Mouse (Mus musculus): ENCODE results near the gene Tle2. TPM values are rescaled to one million over a fixed set of nuclear protein-coding genes. Genes with fewer than 3 reads are reported as not detected.
A peak's percentile ranks its signal among the peaks of the same experiment; 100 is the strongest.

The Tle2 gene
- total RNA-seq, 2 experiments from 2014 or later, result 0.51 to 1.1 TPM

DNA sequence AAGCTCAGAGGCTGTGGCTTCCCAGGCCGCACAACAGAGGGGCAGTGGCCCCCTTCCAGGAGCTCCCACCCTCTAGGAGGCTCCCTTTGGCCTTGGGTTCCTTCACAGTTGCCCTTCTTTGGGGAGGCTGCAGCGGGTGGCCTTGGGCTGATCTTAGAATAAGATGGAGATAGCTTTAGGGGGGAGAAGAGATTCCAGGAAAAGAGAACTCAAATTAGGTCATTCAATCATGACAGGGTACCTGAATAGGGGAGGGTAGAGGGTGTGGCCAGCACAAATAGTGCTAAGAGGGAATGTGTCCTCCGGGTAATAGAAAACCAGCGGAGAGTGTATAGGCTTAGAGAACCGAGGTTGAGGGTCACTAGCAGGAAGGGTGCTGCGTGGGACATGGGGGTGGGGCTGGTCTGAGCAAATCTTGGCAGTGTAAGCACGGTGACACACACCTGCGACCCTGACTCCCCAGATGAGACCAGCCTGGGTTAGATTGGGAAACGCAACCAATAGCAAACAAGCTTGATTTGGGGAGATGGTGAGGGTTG is 2.2 kb upstream of the Tle2 start:
- no peak for ATAC-seq (ENCODE audit: poor library complexity, severe bottlenecking)

- ATAC-seq (ENCODE audit: poor library complexity, severe bottlenecking), result no peak
Observed at GRCm38 (mm10) chr10:81572975-81573374, 1.4 kb upstream of the Tle2 start.

DNA sequence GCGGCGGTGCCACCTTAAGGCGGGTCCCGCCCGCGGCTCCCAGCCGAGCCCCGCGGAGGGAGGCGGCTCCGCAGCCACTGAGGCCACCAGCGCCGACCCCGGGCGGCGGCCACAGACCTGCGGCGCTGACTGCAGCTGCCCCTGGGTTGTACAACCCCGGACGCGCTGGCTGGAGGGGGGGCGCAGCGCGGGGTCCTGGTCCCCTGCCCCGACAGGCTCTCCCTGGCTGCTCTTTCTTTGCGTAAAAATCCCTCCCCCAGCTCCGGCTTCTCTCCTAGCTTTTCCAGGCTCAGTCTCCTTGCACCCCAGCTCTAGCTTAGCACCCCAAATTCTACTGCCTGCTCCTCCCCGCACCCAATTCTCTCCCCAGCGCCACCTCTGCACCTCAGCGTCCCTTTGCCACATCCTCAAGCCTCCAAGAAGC is 859 bp downstream of the Tle2 start:
- no peak for ATAC-seq (ENCODE audit: poor library complexity, severe bottlenecking)

GRCm38 (mm10) chr10:81575695-81576094 is 1.3 kb downstream of the Tle2 start:
- no peak for ATAC-seq (ENCODE audit: poor library complexity, severe bottlenecking)

- ATAC-seq (ENCODE audit: poor library complexity, severe bottlenecking), result no peak
Observed at GRCm38 (mm10) chr10:81579967-81580366, 5.6 kb downstream of the Tle2 start.

GRCm38 (mm10) chr10:81580441-81581070 is 6.2 kb downstream of the Tle2 start:
- peak; percentile 80 for ATAC-seq (ENCODE audit: poor library complexity, severe bottlenecking)

DNA sequence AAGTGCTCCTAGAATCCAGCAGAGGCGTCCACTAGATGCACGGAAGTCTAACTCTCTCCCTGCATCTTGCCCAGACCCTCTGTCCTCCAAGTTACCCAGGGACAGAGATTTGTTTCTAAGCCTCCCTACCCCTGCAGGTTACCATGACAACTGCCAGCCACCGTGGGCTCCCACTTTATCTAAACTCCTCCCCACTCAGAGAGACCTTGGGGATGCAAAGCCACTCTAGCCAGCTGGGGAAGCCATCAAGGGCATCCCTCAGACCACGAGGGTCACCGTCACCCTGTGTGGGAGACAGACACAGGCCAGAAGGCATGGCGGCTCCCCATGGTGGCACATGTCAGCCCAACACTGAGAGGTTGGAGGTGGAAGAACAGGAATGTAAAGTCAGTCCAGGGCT is 9.0 kb downstream of the Tle2 start:
- ATAC-seq (ENCODE audit: poor library complexity, severe bottlenecking), result no peak

DNA sequence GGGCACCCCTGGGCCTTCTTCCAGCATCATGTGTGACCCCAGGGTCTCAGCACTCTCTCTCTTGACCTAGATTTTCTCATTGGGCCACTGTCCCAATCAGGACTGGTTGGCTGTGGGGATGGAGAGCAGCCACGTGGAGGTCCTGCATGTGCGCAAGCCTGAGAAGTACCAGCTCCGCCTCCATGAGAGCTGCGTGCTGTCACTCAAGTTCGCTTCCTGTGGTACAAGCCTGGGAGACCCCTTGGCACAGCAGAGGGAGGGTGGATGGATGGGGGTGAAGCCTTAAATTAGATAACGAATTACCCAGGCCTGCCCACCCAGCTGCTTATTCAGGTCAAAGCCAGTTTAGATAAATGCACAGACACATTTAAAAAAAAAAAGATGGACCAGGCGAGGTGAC is 14.4 kb downstream of the Tle2 start:
- no peak for ATAC-seq (ENCODE audit: poor library complexity, severe bottlenecking)

- ATAC-seq (ENCODE audit: poor library complexity, severe bottlenecking), result no peak
Observed at GRCm38 (mm10) chr10:81591846-81592245, 17.5 kb downstream of the Tle2 start.

GRCm38 (mm10) chr10:81592631-81593030 is 18.3 kb downstream of the Tle2 start:
- ATAC-seq (ENCODE audit: poor library complexity, severe bottlenecking), result no peak

- ATAC-seq (ENCODE audit: poor library complexity, severe bottlenecking), result no peak
Observed at GRCm38 (mm10) chr10:81593223-81593622, 18.9 kb downstream of the Tle2 start.

DNA sequence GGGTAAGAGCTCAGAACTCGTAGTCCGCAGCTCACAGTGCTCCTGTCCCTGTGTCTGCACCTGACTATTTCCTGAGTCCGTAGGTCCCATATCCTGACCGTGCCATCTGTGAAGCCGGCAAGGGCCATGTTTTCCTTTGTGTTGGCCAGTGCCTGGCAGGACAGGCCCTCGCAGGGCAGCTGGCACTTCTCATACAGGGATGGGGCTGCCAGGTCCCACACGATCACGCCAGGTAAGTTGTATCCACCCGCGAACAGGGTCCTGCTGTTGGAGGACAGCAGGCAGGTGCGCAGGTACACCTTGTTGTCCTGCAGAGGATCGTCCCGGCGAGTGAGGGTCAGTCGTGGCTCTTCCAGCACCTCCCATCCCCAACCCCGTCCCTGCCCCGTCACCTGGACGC is 19.6 kb downstream of the Tle2 start:
- ATAC-seq (ENCODE audit: poor library complexity, severe bottlenecking), result no peak

DNA sequence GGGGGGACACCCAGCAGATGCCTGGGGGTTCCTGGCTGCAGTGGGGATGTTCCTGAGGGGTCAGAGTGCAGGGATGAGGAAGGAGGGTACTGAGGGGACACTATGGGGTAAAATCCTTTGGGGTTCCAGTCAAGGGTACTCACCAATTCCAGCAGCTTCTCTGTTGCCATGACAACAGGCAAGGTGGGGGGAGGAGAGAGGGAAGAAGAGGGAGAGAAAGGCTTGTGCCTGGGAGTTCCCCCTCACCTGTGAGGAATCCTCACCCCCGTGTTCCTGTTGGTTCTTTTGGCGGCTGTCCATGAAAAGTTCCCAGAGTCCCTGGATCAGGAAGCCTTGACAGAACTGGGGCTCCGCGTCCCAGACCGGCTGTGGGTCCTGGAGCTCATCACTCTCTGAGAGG is 21.2 kb downstream of the Tle2 start:
- no peak for ATAC-seq (ENCODE audit: poor library complexity, severe bottlenecking)

DNA sequence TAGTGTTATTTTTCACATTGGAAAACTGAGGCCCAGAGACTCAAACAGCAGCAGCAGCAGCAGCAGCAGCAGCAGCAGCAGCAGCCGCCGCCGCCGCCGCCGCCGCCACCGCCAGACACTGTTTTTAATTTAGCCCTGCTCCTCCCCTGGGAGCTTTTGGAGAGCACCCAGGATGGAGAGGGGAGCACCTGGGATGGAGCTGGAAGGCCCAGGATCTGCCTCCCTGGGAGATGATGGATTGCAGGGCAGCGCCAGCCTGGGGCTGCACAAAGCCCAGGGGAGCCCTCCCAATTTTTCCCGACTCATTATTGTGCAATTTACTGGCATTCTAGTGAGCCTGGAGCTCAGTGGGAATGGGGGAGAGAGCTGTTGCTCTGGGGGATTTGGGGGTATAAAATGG is 22.2 kb downstream of the Tle2 start:
- ATAC-seq (ENCODE audit: poor library complexity, severe bottlenecking), result no peak

GRCm38 (mm10) chr10:81597137-81597950 is 23.0 kb downstream of the Tle2 start:
- peak; percentile 30; the same call in 1 of the 2 replicates for ATAC-seq (ENCODE audit: poor library complexity, severe bottlenecking)

GRCm38 (mm10) chr10:81598342-81598741 is 24.0 kb downstream of the Tle2 start:
- ATAC-seq (ENCODE audit: poor library complexity, severe bottlenecking), result no peak

DNA sequence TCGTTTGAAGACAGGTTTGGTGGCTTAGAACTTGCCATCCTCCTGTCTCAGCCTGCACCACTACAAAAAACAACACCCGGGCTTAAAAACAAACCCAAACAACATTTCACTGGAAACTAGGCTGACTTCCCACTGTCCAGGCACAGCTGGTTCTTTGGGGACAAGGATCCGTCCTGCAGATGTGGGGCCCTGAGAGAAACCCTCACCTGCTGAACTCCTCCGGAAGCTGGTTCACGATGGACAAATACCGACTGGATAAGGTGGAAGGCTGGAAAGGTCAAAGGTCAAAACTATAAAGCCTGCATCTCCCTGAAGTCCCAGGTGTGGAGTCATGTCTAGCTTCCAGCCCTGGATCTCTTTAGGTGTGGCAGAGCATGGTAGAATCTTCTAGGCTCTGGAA is 24.5 kb downstream of the Tle2 start:
- ATAC-seq (ENCODE audit: poor library complexity, severe bottlenecking), result no peak

GRCm38 (mm10) chr10:81599630-81600029 is 25.3 kb downstream of the Tle2 start:
- no peak for ATAC-seq (ENCODE audit: poor library complexity, severe bottlenecking)

DNA sequence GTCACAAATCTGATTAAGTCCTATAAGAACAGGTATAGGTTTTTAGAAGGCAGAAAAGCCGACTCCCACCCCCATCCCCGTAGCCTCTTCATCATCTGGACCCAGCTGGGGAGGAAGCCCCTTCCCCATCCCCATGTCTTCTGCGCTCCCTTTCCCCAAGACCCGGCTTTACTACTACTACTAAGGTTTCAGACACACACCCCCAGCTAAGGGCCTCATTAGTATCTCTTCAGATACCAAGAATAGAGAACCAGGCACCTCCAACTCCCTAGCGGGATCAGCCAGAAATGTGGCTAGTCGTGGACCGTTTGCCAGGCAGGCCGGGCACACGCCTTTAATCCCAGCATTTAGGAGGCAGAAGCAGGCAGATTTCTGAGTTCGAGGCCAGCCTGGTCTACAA is 25.7 kb downstream of the Tle2 start:
- ATAC-seq (ENCODE audit: poor library complexity, severe bottlenecking), result no peak

DNA sequence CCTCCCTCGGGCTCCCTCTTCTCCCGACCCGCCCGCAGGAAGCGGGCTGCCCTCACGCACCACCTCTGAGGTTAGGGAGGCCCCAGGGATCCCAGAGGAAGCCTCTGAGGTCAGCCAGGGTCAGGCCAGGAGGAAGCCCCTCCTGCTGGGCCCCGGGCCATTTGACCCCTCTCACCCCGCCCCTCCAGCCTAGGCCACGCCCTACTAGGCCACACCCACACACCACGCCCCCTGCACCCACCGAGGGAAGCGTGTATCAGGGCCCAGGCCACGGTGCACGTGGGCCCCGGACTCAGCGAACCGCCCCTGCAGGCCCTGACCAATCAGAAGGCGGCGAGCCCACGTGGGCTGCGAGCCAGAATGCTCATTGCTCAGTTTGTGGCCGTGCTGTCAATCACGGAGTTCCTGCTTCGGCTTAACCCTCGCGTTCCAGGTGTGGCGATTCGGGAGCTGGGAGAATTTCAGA is 26.4 kb downstream of the Tle2 start, which contains the start of gene Tle6:
Gene Tle6, minus strand, starts transcription at position 336 of the 466 bp plus-strand sequence.
- peak; percentile 80 for ATAC-seq (ENCODE audit: poor library complexity, severe bottlenecking)

GRCm38 (mm10) chr10:81601396-81601905 is 27.1 kb downstream of the Tle2 start:
- no peak for ATAC-seq (ENCODE audit: poor library complexity, severe bottlenecking)

DNA sequence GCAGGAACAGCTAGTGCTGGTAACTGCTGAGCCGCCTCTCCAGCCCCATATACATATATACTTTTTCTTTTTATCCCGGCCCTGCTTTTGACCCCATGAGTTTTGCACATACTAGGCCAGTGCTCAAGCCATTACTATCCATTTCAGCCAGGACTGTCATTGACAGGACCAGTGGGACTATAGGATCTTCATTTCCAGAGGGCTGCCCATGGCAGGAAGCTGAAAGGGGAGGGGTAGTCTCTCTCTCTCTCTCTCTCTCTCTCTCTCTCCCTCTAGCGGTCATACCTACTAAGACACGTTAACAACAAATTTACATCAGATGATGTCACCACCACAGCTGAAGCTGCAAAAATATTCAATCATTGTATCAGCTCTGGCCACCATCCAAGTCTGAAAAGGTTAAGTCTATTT is 28.4 kb downstream of the Tle2 start:
- peak; percentile 31 for ATAC-seq (ENCODE audit: poor library complexity, severe bottlenecking)
